Mouse (Mus musculus): Measurements from ENCODE around the gene Vash2.

DNA sequence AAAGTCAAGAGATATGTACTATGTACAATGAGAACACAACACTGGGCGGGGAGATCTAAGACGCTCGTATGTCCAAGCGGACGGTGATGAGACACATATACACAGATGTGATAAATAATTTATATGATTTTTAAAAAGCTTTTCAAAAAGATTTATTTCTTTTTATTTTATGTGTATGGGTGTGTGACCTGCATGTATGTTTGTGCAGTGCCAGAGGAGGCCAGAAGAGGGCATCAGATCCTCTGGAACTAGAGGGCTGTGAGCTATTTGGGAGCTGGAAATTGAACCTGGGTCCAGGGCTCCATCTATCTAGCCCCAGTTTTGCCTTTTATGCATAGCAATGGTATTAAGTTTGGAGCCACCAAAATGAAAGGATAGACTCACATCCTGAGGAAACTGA, 29.6 kb upstream of the Vash2 start:
- TF ChIP-seq CTCF (IDR thresholded peaks at IDR 0.05; ENCODE audit: borderline replicate concordance, control insufficient read depth, extremely low read depth, insufficient read depth, low read length, poor library complexity) (no peak), POLR2A (IDR thresholded peaks at IDR 0.05; ENCODE audit: control insufficient read depth, extremely low read depth, insufficient read depth, low read length, poor library complexity) (no peak)
